Mouse (Mus musculus) testis, postnatal 10 days (tissue): ENCODE measurements at regions not wholly inside any gene's neighbourhood (a gene's known extent, or its start where the extent isn't known, plus 50 kb on each side); places are given as distances from the start of the nearest gene placed in this dataset.

ENCODE experiments used
- DNase-seq: peaks from one replicate; pipeline ENCODE4 v3.0.0; 2021; ENCODE audit warnings: low spot score

DNA sequence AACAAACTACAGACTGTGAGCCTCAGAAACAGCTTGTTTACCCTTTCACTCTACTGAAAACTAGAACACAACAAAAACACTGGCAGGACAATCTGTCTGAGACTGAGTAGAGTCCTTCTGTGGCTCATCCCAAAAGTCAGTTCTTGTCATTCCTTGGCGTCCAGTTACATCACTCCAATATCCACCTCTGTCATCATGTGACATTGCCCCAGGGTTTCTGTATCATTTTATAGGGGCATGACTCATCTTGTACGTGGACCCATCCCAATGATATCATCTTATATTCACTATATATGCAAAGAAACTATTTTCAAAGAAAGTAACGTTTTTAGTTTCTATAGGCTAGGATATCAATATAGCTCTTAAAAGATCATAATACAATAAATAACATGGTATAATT, 152.3 kb downstream of the Dkk2 start:
- no peak for DNase-seq

GRCm38 (mm10) chr3:132257834-132258233, 172.7 kb downstream of the Dkk2 start:
- no peak for DNase-seq

DNA sequence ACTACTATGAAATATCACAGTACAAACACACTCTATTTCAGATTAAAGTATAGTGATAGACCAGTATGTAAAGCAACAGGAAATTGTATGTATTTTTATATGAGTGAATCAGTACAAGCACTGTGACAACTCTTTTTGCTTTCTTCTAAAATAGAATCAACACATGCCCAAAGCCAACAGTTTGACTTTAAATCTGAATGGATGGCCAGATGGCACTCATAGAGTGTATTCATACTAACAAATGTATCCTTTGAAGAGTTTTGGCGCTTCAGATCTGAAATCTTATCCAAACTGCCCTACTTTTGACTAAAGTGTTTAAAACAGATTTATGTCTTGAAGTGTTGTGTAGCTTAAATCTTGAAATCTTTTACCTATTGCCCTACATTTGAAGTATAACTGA, 184.5 kb downstream of the Dkk2 start:
- DNase-seq: no peak

DNA sequence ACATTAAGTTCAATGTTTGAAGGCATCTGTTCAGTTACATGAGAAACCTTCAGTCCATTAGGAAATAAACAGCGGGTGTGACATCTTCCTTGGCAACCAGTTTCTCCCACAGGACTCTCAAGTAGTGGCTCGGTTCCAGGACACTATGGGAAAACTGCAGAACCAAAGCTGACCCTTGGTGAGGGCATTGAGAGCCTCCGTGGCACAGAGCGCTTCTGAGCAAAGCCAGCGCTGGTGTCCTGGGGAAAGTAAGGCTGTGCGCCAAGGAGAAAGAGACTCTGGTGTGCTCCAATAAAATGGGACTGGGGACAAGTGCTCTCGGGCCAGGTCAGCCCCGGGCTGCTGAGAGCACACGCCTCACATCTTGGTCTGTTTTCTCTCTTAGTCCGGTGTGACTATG, 189.7 kb downstream of the Dkk2 start:
- no peak for DNase-seq

GRCm38 (mm10) chr3:132277771-132278170, 192.7 kb downstream of the Dkk2 start:
- no peak for DNase-seq

- DNase-seq: no peak
Observed at GRCm38 (mm10) chr3:132287714-132288113, 202.6 kb downstream of the Dkk2 start.

DNA sequence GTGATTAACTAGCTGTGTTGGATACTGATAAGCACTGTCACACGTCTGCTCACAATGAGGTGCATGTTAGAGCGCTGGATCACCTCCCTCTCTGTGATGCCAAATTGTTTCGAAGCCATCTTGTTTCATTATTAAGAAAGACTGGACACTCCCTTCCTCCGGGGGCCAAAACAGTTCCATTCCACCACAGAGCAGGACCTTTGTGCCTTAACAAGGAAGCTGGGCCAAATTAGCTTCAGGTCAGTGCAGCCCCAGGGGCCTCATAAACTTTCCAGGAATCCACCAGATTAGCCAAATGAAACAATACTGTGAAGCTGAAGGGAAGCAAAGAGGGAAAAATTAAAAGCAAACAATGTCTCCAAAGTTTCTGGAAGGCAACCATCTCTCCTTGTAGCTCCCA, 241.9 kb downstream of the Dkk2 start:
- no peak for DNase-seq

GRCm38 (mm10) chr3:132343625-132344024, 258.5 kb downstream of the Dkk2 start:
- no peak for DNase-seq

GRCm38 (mm10) chr3:132345856-132346255, 260.8 kb downstream of the Dkk2 start:
- no peak for DNase-seq

- no peak for DNase-seq
Observed at GRCm38 (mm10) chr3:132349602-132350001, 264.5 kb downstream of the Dkk2 start.

DNA sequence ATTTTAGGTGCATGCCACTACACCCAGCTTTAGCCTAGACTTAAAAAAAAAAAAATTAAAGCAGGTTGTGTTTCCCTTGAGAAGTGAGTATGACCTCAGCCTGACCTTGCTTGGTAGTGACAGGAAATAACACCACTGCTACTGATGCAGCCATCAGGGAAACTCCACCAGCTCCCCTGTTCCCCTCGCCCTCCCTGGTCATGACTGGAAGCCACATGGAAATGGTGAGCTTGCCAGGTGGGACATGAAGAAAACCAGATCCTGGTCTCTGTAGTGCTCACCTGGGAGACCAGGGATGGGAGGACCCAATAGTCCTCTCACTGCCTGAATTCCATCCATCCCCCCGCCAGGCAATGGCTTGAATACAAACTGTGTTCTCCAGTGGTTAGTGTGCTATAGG, 268.1 kb downstream of the Dkk2 start:
- DNase-seq: no peak

DNA sequence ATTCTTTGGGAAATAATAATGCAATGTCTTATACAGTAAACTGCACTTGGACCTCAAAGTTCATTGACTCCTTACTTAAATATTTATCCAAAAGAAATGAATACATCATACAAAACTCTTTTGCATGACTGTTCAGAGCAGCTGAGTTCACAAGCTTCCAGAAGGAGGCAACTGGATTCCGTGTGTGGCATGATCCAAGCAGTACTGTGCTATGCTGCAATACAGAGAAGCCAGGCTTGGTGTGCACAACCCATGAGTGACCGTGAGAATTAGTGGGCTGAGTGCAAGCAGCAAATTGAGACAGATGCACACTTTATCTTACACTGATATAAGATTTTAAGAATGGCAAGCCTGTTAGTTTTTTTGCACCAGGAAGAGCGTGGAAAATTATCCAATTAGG, 270.0 kb upstream of the Gimd1 start:
- DNase-seq: no peak

DNA sequence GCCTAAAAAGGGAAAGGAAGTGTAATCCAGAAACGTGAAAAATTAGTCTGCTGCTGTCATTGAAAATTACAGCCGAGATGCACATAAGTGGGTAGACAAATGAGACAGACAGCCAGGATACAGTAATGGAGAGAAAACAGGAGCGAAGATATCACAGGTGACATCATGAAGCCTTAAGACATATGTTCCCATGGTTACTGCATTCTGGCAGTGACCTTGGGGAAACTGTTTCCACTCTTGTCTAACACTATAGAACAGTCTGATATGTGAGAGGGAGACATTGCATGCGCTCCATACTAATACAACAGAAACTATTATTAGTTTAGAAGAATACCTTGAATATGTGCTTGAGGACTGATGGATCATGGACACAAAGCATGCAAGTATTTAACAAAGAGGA, 254.0 kb upstream of the Gimd1 start:
- DNase-seq: no peak

- no peak for DNase-seq
Observed at GRCm38 (mm10) chr3:132417742-132418141, 211.9 kb upstream of the Gimd1 start.

DNA sequence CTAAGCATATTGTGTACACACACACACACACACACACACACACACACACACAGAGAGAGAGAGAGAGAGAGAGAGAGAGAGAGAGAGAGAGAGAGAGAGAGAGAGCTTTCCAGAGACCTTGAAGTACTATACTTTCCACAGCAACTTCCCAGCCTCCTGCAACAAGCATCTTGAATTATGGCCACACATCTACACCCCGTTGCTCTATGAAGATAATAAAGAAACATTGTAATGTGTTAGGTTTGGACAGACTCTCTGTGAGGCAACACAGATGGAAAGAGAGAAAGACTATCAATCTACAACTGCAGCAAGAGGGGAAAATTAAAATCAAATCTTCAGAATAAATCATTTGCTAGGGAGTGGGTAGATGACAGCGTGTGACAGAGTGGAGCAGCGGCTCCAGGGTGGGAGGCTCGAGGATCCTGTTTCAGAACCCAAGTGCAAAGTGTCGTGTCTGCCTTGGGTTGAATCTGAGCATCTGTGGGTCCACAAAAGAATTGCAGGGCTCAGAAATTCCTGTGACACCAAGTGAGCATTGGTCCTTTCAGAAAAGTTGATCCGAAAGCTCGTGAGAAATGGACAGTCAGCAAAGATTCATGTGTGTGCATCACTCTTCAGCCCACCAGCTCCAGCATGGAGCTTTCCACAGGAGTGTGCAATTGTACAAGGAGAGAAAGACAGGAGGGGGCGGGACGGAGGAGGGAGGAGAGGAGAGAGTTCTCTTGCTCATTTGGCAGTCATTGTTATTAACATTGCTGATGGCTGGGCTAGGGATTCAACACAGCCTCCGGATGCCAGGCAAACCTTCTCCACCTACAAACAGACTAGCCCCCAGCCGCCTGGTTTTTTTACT, 203.6 kb upstream of the Gimd1 start:
- DNase-seq: peak; percentile 38

DNA sequence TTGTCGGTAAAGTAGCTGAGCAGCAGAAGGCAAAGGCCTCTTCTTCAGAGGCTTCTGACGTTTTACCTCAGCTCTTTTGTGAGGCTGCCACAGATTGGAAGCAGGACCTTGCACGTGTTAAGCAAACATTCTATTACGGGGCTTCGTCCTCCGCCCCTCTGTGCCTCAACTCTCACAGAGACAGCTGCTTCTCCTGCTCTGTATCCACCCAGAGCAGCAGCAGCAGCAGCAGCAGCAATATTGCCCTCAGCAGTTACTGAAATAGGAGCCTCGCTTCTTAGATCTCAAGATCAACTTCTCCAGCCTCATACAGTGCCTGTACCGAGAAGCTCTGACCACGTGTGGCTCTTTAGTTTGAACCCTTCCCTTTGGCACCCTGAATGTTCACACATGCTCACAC, 202.4 kb upstream of the Gimd1 start:
- DNase-seq: no peak

- DNase-seq: no peak
Observed at GRCm38 (mm10) chr3:132428148-132428547, 201.5 kb upstream of the Gimd1 start.

- no peak for DNase-seq
Observed at GRCm38 (mm10) chr3:132431805-132432204, 197.8 kb upstream of the Gimd1 start.

GRCm38 (mm10) chr3:132441226-132441625, 188.4 kb upstream of the Gimd1 start:
- no peak for DNase-seq

DNA sequence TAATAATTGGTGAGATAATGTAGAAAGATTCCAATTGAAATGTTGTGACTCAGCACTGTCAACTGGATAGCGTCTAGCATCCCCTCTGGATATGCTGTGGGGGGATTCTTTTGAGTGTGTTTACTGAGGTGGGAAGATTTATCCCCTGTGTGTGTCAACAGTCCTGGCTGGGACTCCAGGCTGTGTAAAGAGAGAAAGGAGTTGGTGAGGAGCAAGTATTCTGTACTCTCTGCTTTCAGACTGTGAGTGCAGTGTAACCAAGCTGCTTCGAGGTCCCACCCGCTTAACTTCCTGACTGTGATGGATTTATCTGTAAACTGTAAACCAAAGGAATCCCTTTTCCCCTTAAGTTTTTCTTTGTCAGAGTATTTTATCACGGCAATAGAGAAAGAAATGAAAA, 175.7 kb upstream of the Gimd1 start:
- DNase-seq: no peak

DNA sequence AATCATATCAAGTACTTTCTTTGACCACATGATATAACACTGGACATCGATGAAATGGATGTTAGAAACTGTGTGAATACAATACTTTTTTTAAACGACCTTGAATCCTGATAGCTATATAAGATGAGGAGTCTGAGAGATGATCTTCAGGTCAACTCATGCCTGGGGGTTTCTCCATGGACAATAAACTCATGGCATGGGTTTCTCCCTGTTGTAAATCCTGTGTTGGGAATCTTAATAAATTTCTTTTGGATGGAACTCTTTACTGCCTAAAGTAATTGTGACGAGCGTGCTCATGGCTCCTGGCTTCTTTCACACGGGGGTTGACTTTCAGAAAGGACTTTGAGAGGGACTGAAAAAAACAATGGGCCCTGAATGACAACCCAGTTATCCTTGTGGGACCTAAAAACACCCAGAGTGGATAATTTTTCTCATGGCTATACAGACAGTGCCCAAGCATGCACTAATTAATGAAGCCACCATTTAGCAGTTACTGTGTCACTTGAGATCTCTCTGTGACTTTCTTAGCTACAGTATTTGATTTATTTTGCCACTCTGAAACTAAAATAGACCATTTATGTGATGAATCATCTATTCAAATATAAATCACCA, 167.2 kb upstream of the Gimd1 start:
- DNase-seq: no peak

DNA sequence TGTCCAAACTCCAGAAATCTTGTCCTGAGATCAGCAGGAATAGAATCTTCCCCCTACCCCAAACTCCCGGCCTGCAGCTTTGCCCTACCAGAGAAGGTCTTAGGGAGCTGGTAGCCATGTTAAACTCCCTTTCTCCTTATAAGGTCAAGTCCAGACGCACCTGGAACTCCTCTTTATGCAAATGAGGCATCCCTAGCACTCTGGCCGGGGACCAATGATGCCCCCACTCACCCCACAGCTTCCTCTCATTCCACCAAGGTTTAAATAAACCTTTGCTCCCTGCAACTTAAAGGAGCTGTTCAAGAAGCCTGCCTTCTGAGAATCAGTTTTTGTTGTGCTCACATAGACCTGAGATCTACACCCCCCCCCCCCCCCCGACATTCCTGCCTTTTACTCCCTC, 158.6 kb upstream of the Gimd1 start:
- no peak for DNase-seq

DNA sequence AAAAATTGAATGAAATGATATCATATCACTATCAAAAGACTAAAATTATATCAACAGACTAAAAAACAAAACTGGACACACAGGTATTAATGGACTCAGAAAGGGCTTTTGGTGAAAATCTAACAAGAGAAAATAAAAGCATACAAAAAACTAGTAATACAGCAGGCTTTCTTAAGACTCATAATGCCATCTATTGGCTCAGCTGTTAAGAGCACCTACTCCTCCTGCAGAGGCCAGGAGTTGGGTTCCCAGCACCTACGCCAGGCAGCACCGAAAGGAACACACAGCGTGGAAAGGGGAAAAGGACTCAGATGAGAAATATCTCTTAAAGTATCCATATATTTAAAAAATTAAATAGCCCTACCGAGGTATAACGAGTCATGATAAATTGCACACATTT, 151.9 kb upstream of the Gimd1 start:
- no peak for DNase-seq

DNA sequence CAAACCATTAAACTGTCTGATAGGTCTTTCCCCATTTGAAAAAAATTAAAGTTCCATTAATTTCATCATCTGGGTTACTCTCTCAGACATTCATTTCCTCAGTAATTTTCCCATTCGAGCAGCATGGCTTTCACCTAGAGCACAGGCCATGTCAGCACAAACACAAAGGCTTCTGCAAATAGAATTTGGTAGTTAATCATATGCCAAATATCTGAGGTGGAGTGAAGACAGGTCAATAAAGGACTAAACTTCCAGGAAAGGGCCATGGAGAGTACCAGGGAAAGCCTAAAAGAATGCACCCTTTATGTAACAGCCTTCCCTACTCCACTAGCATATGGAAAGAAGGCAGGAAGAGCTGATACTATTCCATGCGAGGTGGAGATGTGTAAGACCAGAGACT, 150.3 kb upstream of the Gimd1 start:
- no peak for DNase-seq
